Mouse (Mus musculus) kidney, adult 2 months (tissue): ENCODE measurements around the gene Tbxas1.

Experiments used
- CTCF ChIP-seq: fragments of 200-500 bp; conservative IDR thresholded peaks from 2 replicates; pipeline ENCODE4 v1.5.1; 2011; ENCODE audit warnings: low read depth, mild to moderate bottlenecking, control low read depth, low read length, moderate library complexity, mixed read lengths; ENCODE audit not compliant: insufficient read depth, insufficient read length
- POLR2A ChIP-seq: fragments of 200-500 bp; IDR thresholded peaks from one replicate; pipeline ENCODE4 v1.6.1; 2011; ENCODE audit warnings: low read depth, low read length, control low read depth

- TF ChIP-seq CTCF (no peak), POLR2A (no peak)
Measured at GRCm38 (mm10) chr6:38950838-38951237, 75.6 kb downstream of the Tbxas1 start.
